Comparison of ENCODE assay signal across 16 mouse cellular contexts in genomic region chr4:53227071-53227470, GRCm38 (mm10).
DNase-seq lines count a peak whose midpoint lies in the region; ATAC-seq and TF ChIP-seq lines count a peak whose summit lies in the region.
"Had no signal": no experiment of that assay in that cellular context is flagged by ENCODE, and none has a peak within 500 bp of the region (broad histone marks: within the 10 kb centered on the region; RNA-seq: fewer than 3 reads in every experiment).

No protein-coding gene starts in this region.

- H3K9me3 ChIP-seq in lung, embryonic 16.5 days (ENCODE audit: control insufficient read depth, low read length): no peaks in the 10 kb centered on the region
- H3K9me3 ChIP-seq: forebrain, embryonic 10.5 days; forebrain, embryonic 13.5 days; hindbrain, embryonic 12.5 days; hindbrain, embryonic 15.5 days had no signal

- H3K4me1 ChIP-seq in lung, embryonic 16.5 days (replicated peaks; ENCODE audit: control insufficient read depth, insufficient read depth, low read length): peaks cover 3% of the 10 kb centered on the region; the same call in 1 of the 2 replicates
- H3K4me1 ChIP-seq in lung, adult 2 months (ENCODE audit: control insufficient read depth, insufficient read depth, low read length): peaks cover 7% of the 10 kb centered on the region; the same call in 1 of the 2 replicates

- TF ChIP-seq CTCF in lung, adult 2 months (IDR thresholded peaks at IDR 0.05; ENCODE audit: insufficient read depth, low read length): no peak

- H3K79me2 ChIP-seq in macrophage (ENCODE audit: inconsistent target): no peaks in the 10 kb centered on the region

- H3K4me3 ChIP-seq in lung, embryonic 16.5 days (ENCODE audit: low read length): no peak overlapping the region
- no peak overlapping the region for H3K4me3 ChIP-seq in lung, adult 2 months (replicated peaks; ENCODE audit: extremely low read depth, low read depth, low read length)
- H3K4me3 ChIP-seq in macrophage (ENCODE audit: inconsistent target): no peak overlapping the region
- H3K4me3 ChIP-seq: forebrain, embryonic 10.5 days; forebrain, embryonic 13.5 days; hindbrain, embryonic 12.5 days; hindbrain, embryonic 15.5 days had no signal

- no peak overlapping the region for H3K4me2 ChIP-seq in lung, embryonic 16.5 days (ENCODE audit: low read depth, low read length)
- H3K4me2 ChIP-seq: forebrain, embryonic 13.5 days; heart, embryonic 11.5 days; hindbrain, embryonic 12.5 days; hindbrain, embryonic 15.5 days had no signal

- H3K27ac ChIP-seq in lung, embryonic 16.5 days (ENCODE audit: low read length): no peak overlapping the region
- peak overlapping the region; percentile 90 for H3K27ac ChIP-seq in macrophage
- H3K27ac ChIP-seq: forebrain, embryonic 10.5 days; forebrain, embryonic 13.5 days; hindbrain, embryonic 12.5 days; hindbrain, embryonic 15.5 days had no signal

- no peak for DNase-seq in lung, adult 2 months
- peak; percentile 58 for DNase-seq in lung, postnatal 36 days
- no peak for DNase-seq in lung, postnatal 14 days
- DNase-seq in adrenal gland, postnatal 25 days: no peak
- DNase-seq: cerebellum, adult 18-20 months; cerebellum, adult 9-10 months; cerebellum, postnatal 14 days; gastrocnemius, postnatal 14 days had no signal

- ATAC-seq in lung, embryonic 16.5 days (ENCODE audit: low read depth): peak; percentile 24; the same call in 1 of the 2 replicates
- ATAC-seq: forebrain, embryonic 16.5 days had no signal

- no peak for TF ChIP-seq POLR2A in lung, adult 2 months (IDR thresholded peaks at IDR 0.05; ENCODE audit: borderline replicate concordance, extremely low read depth, low read depth, low read length)

- no peaks in the 10 kb centered on the region for H3K27me3 ChIP-seq in lung, embryonic 16.5 days (ENCODE audit: control insufficient read depth, insufficient read depth, low read depth, low read length)
- H3K27me3 ChIP-seq: forebrain, embryonic 13.5 days; hindbrain, embryonic 12.5 days; hindbrain, embryonic 15.5 days had no signal

- H3K36me3 ChIP-seq in lung, embryonic 16.5 days (ENCODE audit: control insufficient read depth, insufficient read depth, low read length): no peaks in the 10 kb centered on the region
- H3K36me3 ChIP-seq in macrophage (ENCODE audit: inconsistent target): no peaks in the 10 kb centered on the region
- H3K36me3 ChIP-seq: forebrain, embryonic 10.5 days; hindbrain, embryonic 12.5 days; hindbrain, embryonic 15.5 days had no signal

- WGBS in lung, embryonic 16.5 days: 69% methylated on average over 1 of the region's 1 CpGs
- 74% methylated on average over 1 of the region's 1 CpGs for WGBS in lung, adult 2 months
- WGBS in macrophage (ENCODE audit: missing documents): 92% methylated on average over 1 of the region's 1 CpGs

- no peak overlapping the region for H3K9ac ChIP-seq in lung, embryonic 16.5 days (ENCODE audit: low read length)
- H3K9ac ChIP-seq: forebrain, embryonic 13.5 days; hindbrain, embryonic 12.5 days; hindbrain, embryonic 15.5 days had no signal
